Mouse (Mus musculus): ENCODE results near the gene Adprhl2.

GRCm38 (mm10) chr4:126296617-126297101, 24.8 kb downstream of the Adprhl2 start:
- no peak for TF ChIP-seq GATA1 (IDR thresholded peaks at IDR 0.05; ENCODE audit: low read length)
- TF ChIP-seq TAL1 (IDR thresholded peaks at IDR 0.05; ENCODE audit: low read length): no peak
